Mouse (Mus musculus): Measurements from ENCODE around the gene Btg2. TPM values are rescaled to one million over a fixed set of nuclear protein-coding genes. Genes with fewer than 3 reads are reported as not detected.

Btg2 gene
- total and polyA plus RNA-seq, 3 experiments = 7.2 to 19.7 (median 11.6) TPM

GRCm38 (mm10) chr1:134048759-134049158, 30.2 kb downstream of the Btg2 start (continued):
- no peak for TF ChIP-seq MEF2A (IDR thresholded peaks at IDR 0.05; ENCODE audit: borderline replicate concordance, low read depth, low read length)
- TF ChIP-seq SIN3A (IDR thresholded peaks at IDR 0.05; ENCODE audit: low read length) = no peak
- TF ChIP-seq ZMIZ1 (IDR thresholded peaks at IDR 0.05; ENCODE audit: low read depth, low read length) = no peak
- no peak for TF ChIP-seq MAFK (IDR thresholded peaks at IDR 0.05; ENCODE audit: insufficient replicate concordance, low read length)
- TF ChIP-seq CHD1 (IDR thresholded peaks at IDR 0.05; ENCODE audit: low read depth, low read length) = no peak
- TF ChIP-seq MAZ (IDR thresholded peaks at IDR 0.05; ENCODE audit: low read depth, low read length) = no peak
- TF ChIP-seq JUN (IDR thresholded peaks at IDR 0.05; ENCODE audit: insufficient read depth, low read depth, low read length) = no peak
- no peak for TF ChIP-seq HCFC1 (IDR thresholded peaks at IDR 0.05; ENCODE audit: low read depth, low read length)
- peak; percentile 27; the same call in 1 of the 2 replicates for TF ChIP-seq BHLHE40 (IDR thresholded peaks at IDR 0.05; ENCODE audit: low read depth, low read length)
- no peak for TF ChIP-seq TBP (conservative IDR thresholded peaks at IDR 0.05; ENCODE audit: low read depth, low read length)
- no peak for TF ChIP-seq NRF1 (IDR thresholded peaks at IDR 0.05; ENCODE audit: low read depth, low read length)
- TF ChIP-seq USF2 (conservative IDR thresholded peaks at IDR 0.05; ENCODE audit: low read depth, low read length) = no peak

- H3K9me3 ChIP-seq (replicated peaks; ENCODE audit: low read length) = no peaks in the 10 kb centered on the region
- no peak overlapping the region for H3K27ac ChIP-seq (ENCODE audit: insufficient read depth, low read depth)
- no peak for DNase-seq (ENCODE audit: extremely low read depth)
- no peaks in the 10 kb centered on the region for H3K79me2 ChIP-seq (replicated peaks; ENCODE audit: control insufficient read depth, extremely low read depth, insufficient read depth, poor library complexity, severe bottlenecking)
- no peaks in the 10 kb centered on the region for H3K36me3 ChIP-seq (replicated peaks in 1 of 2; ENCODE audit: control insufficient read depth in 1 of 2, insufficient read depth in 1 of 2, low read length in 1 of 2)
- H3K4me3 ChIP-seq (replicated peaks in 1 of 3; ENCODE audit: low read depth in 2 of 3, low read length in 2 of 3, poor library complexity in 1 of 3) = no peak overlapping the region
- TF ChIP-seq MAFK (IDR thresholded peaks at IDR 0.05; ENCODE audit: insufficient replicate concordance, low read length) (no peak), USF2 (conservative IDR thresholded peaks at IDR 0.05; ENCODE audit: low read depth, low read length) (no peak), MXI1 (IDR thresholded peaks at IDR 0.05; ENCODE audit: low read depth, low read length) (no peak), CHD2 (IDR thresholded peaks at IDR 0.05; ENCODE audit: low read length) (no peak), BHLHE40 (IDR thresholded peaks at IDR 0.05; ENCODE audit: low read depth, low read length) (no peak), HCFC1 (IDR thresholded peaks at IDR 0.05; ENCODE audit: low read depth, low read length) (no peak)
- H3K27me3 ChIP-seq (replicated peaks) = peaks cover 68% of the 10 kb centered on the region
- no peak overlapping the region for H3K9ac ChIP-seq (ENCODE audit: insufficient read depth, low read depth)
- H3K4me1 ChIP-seq (ENCODE audit: control insufficient read depth in 1 of 2, insufficient read depth in 2 of 2) = peaks cover 3 to 17% of the 10 kb centered on the region in 2 experiments; a peak in 3 of 4 replicates
- dilution Hi-C loops (cut with MboI; ENCODE audit: extremely low pct_ligation_motif_present, extremely low pct_unique_long_range_greater_than_20kb, low sequenced_read_pairs) = no loop called here
- in situ Hi-C loops (cut with MboI; ENCODE audit: low pct_ligation_motif_present, low pct_unique_long_range_greater_than_20kb, low sequenced_read_pairs) = loop anchor here (5.0 to 10.0 kb wide), 3 partner anchors 53 to 305 kb away; no protein-coding TSS in a partner anchor
- no peak overlapping the region for H3K4me2 ChIP-seq (ENCODE audit: insufficient read depth, low read depth, poor library complexity, severe bottlenecking)
Measured at GRCm38 (mm10) chr1:134047431-134047830, 31.5 kb downstream of the Btg2 start.

GRCm38 (mm10) chr1:134046387-134046786, 32.5 kb downstream of the Btg2 start:
- TF ChIP-seq HCFC1 (IDR thresholded peaks at IDR 0.05; ENCODE audit: low read depth, low read length) = no peak
- TF ChIP-seq MEF2A (IDR thresholded peaks at IDR 0.05; ENCODE audit: borderline replicate concordance, low read depth, low read length) = no peak
- TF ChIP-seq E2F4 (IDR thresholded peaks at IDR 0.05; ENCODE audit: insufficient replicate concordance, low read depth, low read length) = no peak
- no peak for TF ChIP-seq ZMIZ1 (IDR thresholded peaks at IDR 0.05; ENCODE audit: low read depth, low read length)
- no peak for TF ChIP-seq BHLHE40 (IDR thresholded peaks at IDR 0.05; ENCODE audit: low read depth, low read length)
- no peak for TF ChIP-seq CHD1 (IDR thresholded peaks at IDR 0.05; ENCODE audit: low read depth, low read length)
- no peak for TF ChIP-seq ELF1 (IDR thresholded peaks at IDR 0.05; ENCODE audit: low read depth, low read length)
- TF ChIP-seq NRF1 (IDR thresholded peaks at IDR 0.05; ENCODE audit: low read depth, low read length) = no peak
- TF ChIP-seq IRF4 (IDR thresholded peaks at IDR 0.05; ENCODE audit: low read depth, low read length) = no peak
- no peak for TF ChIP-seq ZKSCAN1 (IDR thresholded peaks at IDR 0.05; ENCODE audit: borderline replicate concordance, low read depth, low read length)
- no peak for TF ChIP-seq KAT2A (IDR thresholded peaks at IDR 0.05; ENCODE audit: insufficient replicate concordance, low read length)
- no peak for TF ChIP-seq POLR2AphosphoS2 (IDR thresholded peaks at IDR 0.05; ENCODE audit: low read depth, low read length)
- no peak for TF ChIP-seq NELFE (IDR thresholded peaks at IDR 0.05; ENCODE audit: low read depth, low read length)
- dilution Hi-C loops (cut with MboI; ENCODE audit: extremely low pct_ligation_motif_present, extremely low pct_unique_long_range_greater_than_20kb, low sequenced_read_pairs) = no loop called here
- in situ Hi-C loops (cut with MboI; ENCODE audit: low pct_ligation_motif_present, low pct_unique_long_range_greater_than_20kb, low sequenced_read_pairs) = loop anchor here (5.0 to 10.0 kb wide), 3 partner anchors 52 to 304 kb away; no protein-coding TSS in a partner anchor

More at GRCm38 (mm10) chr1:134046387-134046786, 32.5 kb downstream of the Btg2 start:
- peaks cover 71% of the 10 kb centered on the region for H3K27me3 ChIP-seq (replicated peaks)
- H3K79me2 ChIP-seq (replicated peaks; ENCODE audit: control insufficient read depth, extremely low read depth, insufficient read depth, poor library complexity, severe bottlenecking) = no peaks in the 10 kb centered on the region
- H3K36me3 ChIP-seq (replicated peaks in 1 of 2; ENCODE audit: control insufficient read depth in 1 of 2, insufficient read depth in 1 of 2, low read length in 1 of 2) = no peaks in the 10 kb centered on the region
- no peak for DNase-seq (ENCODE audit: extremely low read depth)
- no peak overlapping the region for H3K9ac ChIP-seq (ENCODE audit: insufficient read depth, low read depth)
- peak overlapping the region; percentile 41 for H3K4me2 ChIP-seq (ENCODE audit: insufficient read depth, low read depth, poor library complexity, severe bottlenecking)
- no peak overlapping the region for H3K27ac ChIP-seq (ENCODE audit: insufficient read depth, low read depth)
- no peaks in the 10 kb centered on the region for H3K9me3 ChIP-seq (replicated peaks; ENCODE audit: low read length)
- H3K4me1 ChIP-seq (ENCODE audit: control insufficient read depth in 1 of 2, insufficient read depth in 2 of 2) = peaks cover 3 to 17% of the 10 kb centered on the region in 2 experiments; a peak in 3 of 4 replicates
- no peak overlapping the region for H3K4me3 ChIP-seq (replicated peaks in 1 of 3; ENCODE audit: low read depth in 2 of 3, low read length in 2 of 3, poor library complexity in 1 of 3)

Data from CH12.LX (cell line).